Mouse (Mus musculus) thymus, adult 2 months (tissue): ENCODE results near the gene Stam. TPM values are rescaled to one million over a fixed set of nuclear protein-coding genes. Genes with fewer than 3 reads are reported as not detected.

Experiments
- DNase-seq: peaks from one replicate; pipeline ENCODE4 v3.0.0; 2021
- H3K27ac ChIP-seq: fragments of 200-500 bp; 2 replicates; pipeline ENCODE4 v1.5.1; 2012; ENCODE audit warnings: low read length, control low read depth; ENCODE audit not compliant: control insufficient read depth, insufficient read depth
- H3K27me3 ChIP-seq: fragments of 200-500 bp; 2 replicates; pipeline ENCODE4 v1.6.1; 2012; ENCODE audit warnings: mild to moderate bottlenecking, low read length, moderate library complexity, mixed read lengths; ENCODE audit not compliant: control insufficient read depth, insufficient read depth
- H3K36me3 ChIP-seq: fragments of 200-500 bp; 2 replicates; pipeline ENCODE4 v1.6.1; 2012; ENCODE audit warnings: mild to moderate bottlenecking, low read length, moderate library complexity; ENCODE audit not compliant: control insufficient read depth, insufficient read depth
- H3K4me1 ChIP-seq: fragments of 200-500 bp; replicated peaks from 2 replicates; pipeline ENCODE4 v1.6.1; 2012; ENCODE audit warnings: low read length; ENCODE audit not compliant: control insufficient read depth, insufficient read depth
- H3K4me3 ChIP-seq: fragments of 200-500 bp; 2 replicates; pipeline ENCODE4 v1.5.1; 2012; ENCODE audit warnings: mild to moderate bottlenecking, low read length, control low read depth, moderate library complexity; ENCODE audit not compliant: control insufficient read depth, insufficient read depth
- CTCF ChIP-seq: fragments of 200-500 bp; IDR thresholded peaks from 2 replicates; pipeline ENCODE4 v1.5.1; 2012; ENCODE audit warnings: mild to moderate bottlenecking, control low read depth, low read length, moderate library complexity, borderline replicate concordance; ENCODE audit not compliant: control insufficient read depth, poor library complexity, insufficient read depth; ENCODE audit errors: extremely low read depth
- POLR2A ChIP-seq: fragments of 200-500 bp; IDR thresholded peaks from 2 replicates; pipeline ENCODE4 v1.6.1; 2012; ENCODE audit warnings: mild to moderate bottlenecking, low read length, control low read depth, moderate library complexity; ENCODE audit not compliant: control insufficient read depth, poor library complexity, insufficient read depth; ENCODE audit errors: extremely low read depth
- WGBS: fragments of 180-500 bp; shearing (Covaris S2); methylation state at CpG from one replicate; pipeline ENCODE4 v1.1.7; 2018; 5-methylcytosine and 5-hydroxymethylcytosine counted together
- polyA plus RNA-seq: library from polyadenylated mRNA; depleted of rRNA; stranded (reverse); fragments of >200 nt; gene quantifications from 2 replicates; pipeline ENCODE4 v1.2.3, GENCODE M21; 2012

Stam gene
- polyA plus RNA-seq, 1 experiment = 21.1 TPM

- WGBS = 74% methylated on average over 3 of the region's 3 CpGs
These were observed 63.0 kb downstream of the Stam start for GRCm38 (mm10) chr2:14136906-14137305.

GRCm38 (mm10) chr2:14139590-14139989 lies 65.7 kb downstream of the Stam start:
- H3K27ac ChIP-seq = no peak overlapping the region
- H3K27me3 ChIP-seq = no peaks in the 10 kb centered on the region
- H3K36me3 ChIP-seq = peaks cover 44% of the 10 kb centered on the region
- 98% methylated on average over 6 of the region's 6 CpGs for WGBS
- no peak overlapping the region for H3K4me3 ChIP-seq
- H3K4me1 ChIP-seq = no peaks in the 10 kb centered on the region
- DNase-seq = no peak
- TF ChIP-seq CTCF = no peak
- TF ChIP-seq POLR2A = no peak

More at GRCm38 (mm10) chr2:14136906-14137305, 63.0 kb downstream of the Stam start:
- Histone ChIP-seq H3K36me3 (peaks cover 26% of the 10 kb centered on the region), H3K4me1 (no peaks in the 10 kb centered on the region), H3K4me3 (no peak overlapping the region), H3K27ac (no peak overlapping the region), H3K27me3 (no peaks in the 10 kb centered on the region)
- DNase-seq = no peak
- TF ChIP-seq CTCF = no peak
- no peak for TF ChIP-seq POLR2A

- WGBS = 98% methylated on average over 2 of the region's 2 CpGs
- H3K27ac ChIP-seq = no peak overlapping the region
- H3K36me3 ChIP-seq = peaks cover 44% of the 10 kb centered on the region
- TF ChIP-seq POLR2A = no peak
- TF ChIP-seq CTCF = no peak
- H3K4me3 ChIP-seq = no peak overlapping the region
- no peaks in the 10 kb centered on the region for H3K4me1 ChIP-seq
- DNase-seq = no peak
- H3K27me3 ChIP-seq = no peaks in the 10 kb centered on the region
These were observed 66.1 kb downstream of the Stam start for GRCm38 (mm10) chr2:14140044-14140443.

- Histone ChIP-seq H3K36me3 (peaks cover 27% of the 10 kb centered on the region), H3K27me3 (no peaks in the 10 kb centered on the region), H3K4me3 (no peak overlapping the region), H3K4me1 (no peaks in the 10 kb centered on the region), H3K27ac (no peak overlapping the region)
- 95% methylated on average over 3 of the region's 3 CpGs for WGBS
- TF ChIP-seq POLR2A (no peak), CTCF (no peak)
- DNase-seq = no peak
These were observed 71.4 kb downstream of the Stam start for GRCm38 (mm10) chr2:14145311-14145710.

- no peaks in the 10 kb centered on the region for H3K27me3 ChIP-seq
- DNase-seq = no peak
- H3K4me3 ChIP-seq = no peak overlapping the region
- H3K36me3 ChIP-seq = peaks cover 21% of the 10 kb centered on the region
- H3K4me1 ChIP-seq = no peaks in the 10 kb centered on the region
- TF ChIP-seq POLR2A (no peak), CTCF (no peak)
- H3K27ac ChIP-seq = no peak overlapping the region
- 88% methylated on average over 2 of the region's 2 CpGs for WGBS
These were observed 73.0 kb downstream of the Stam start for GRCm38 (mm10) chr2:14146913-14147312.

- no peaks in the 10 kb centered on the region for H3K27me3 ChIP-seq
- H3K36me3 ChIP-seq = peaks cover 3% of the 10 kb centered on the region; the same call in 1 of the 2 replicates
- WGBS = 96% methylated on average over 2 of the region's 2 CpGs
- H3K4me1 ChIP-seq = no peaks in the 10 kb centered on the region
- no peak for DNase-seq
- H3K27ac ChIP-seq = no peak overlapping the region
- H3K4me3 ChIP-seq = no peak overlapping the region
- TF ChIP-seq POLR2A = no peak
- no peak for TF ChIP-seq CTCF
These were observed 76.9 kb downstream of the Stam start for GRCm38 (mm10) chr2:14150829-14151228.

- peaks cover 3% of the 10 kb centered on the region; the same call in 1 of the 2 replicates for H3K36me3 ChIP-seq
These were observed 78.0 kb downstream of the Stam start for GRCm38 (mm10) chr2:14151854-14152253.

More at GRCm38 (mm10) chr2:14151854-14152253, 78.0 kb downstream of the Stam start:
- no peak overlapping the region for H3K27ac ChIP-seq
- TF ChIP-seq POLR2A (no peak), CTCF (no peak)
- no peak for DNase-seq
- no peak overlapping the region for H3K4me3 ChIP-seq
- H3K4me1 ChIP-seq = no peaks in the 10 kb centered on the region
- H3K27me3 ChIP-seq = no peaks in the 10 kb centered on the region
- 96% methylated on average over 6 of the region's 6 CpGs for WGBS
